Mouse (Mus musculus): ENCODE measurements around the gene Gm19935. TPM values are rescaled to one million over a fixed set of nuclear protein-coding genes. Genes with fewer than 3 reads are reported as not detected.

The Gm19935 gene
- polyA plus RNA-seq, 1 experiment, result not detected

GRCm38 (mm10) chr8:90844179-90844967 is 27.2 kb upstream of the Gm19935 start:
- Histone ChIP-seq H3K79me2 (ENCODE audit: control insufficient read depth, insufficient read depth) (no peaks in the 10 kb centered on the region), H3K27me3 (ENCODE audit: control insufficient read depth, insufficient read depth, insufficient read length) (no peaks in the 10 kb centered on the region), H3ac (ENCODE audit: control insufficient read depth, insufficient read length) (no peak overlapping the region), H3K36me3 (ENCODE audit: control insufficient read depth, insufficient read depth) (no peaks in the 10 kb centered on the region), H3K4me3 (no peak overlapping the region), H3K4me2 (ENCODE audit: low read depth) (no peak overlapping the region)
- TF ChIP-seq TCF3 (IDR thresholded peaks at IDR 0.05; ENCODE audit: insufficient read length, low read depth), result no peak
- TF ChIP-seq TCF12 (IDR thresholded peaks at IDR 0.05; ENCODE audit: insufficient read depth, poor library complexity, severe bottlenecking), result no peak
- TF ChIP-seq MYOG (IDR thresholded peaks at IDR 0.05; ENCODE audit: control insufficient read depth in 1 of 3, insufficient read depth in 1 of 3, insufficient read length in 2 of 3, low read depth in 2 of 3), result no peak

DNA sequence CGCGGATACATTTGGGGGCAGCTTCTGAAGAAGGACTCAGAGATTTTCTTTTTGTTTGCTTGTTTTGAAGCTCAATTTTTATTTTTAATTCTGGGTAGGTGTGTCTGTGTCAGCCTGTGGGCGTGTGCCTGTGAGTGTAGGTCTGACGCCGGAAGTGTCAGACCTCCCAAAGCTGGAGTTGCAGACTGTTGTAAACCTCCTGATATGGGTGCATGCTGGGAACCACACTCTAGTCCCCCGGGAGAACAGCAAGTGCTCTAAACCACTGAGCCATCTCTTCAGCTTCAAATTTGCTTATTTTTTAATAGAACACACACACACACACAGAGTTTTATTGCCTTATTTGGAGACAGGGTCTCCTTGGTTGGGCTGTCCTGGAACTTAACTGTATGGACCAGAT is 25.9 kb upstream of the Gm19935 start:
- Histone ChIP-seq H3K79me2 (ENCODE audit: control insufficient read depth, insufficient read depth) (no peaks in the 10 kb centered on the region), H3K4me3 (no peak overlapping the region), H3ac (ENCODE audit: control insufficient read depth, insufficient read length) (no peak overlapping the region), H3K36me3 (ENCODE audit: control insufficient read depth, insufficient read depth) (no peaks in the 10 kb centered on the region), H3K27me3 (ENCODE audit: control insufficient read depth, insufficient read depth, insufficient read length) (no peaks in the 10 kb centered on the region), H3K4me2 (ENCODE audit: low read depth) (no peak overlapping the region)
- TF ChIP-seq MYOD1 (IDR thresholded peaks at IDR 0.05; ENCODE audit: control insufficient read depth in 1 of 3, insufficient read length in 2 of 3, low read depth in 2 of 3) (no peak), TCF12 (IDR thresholded peaks at IDR 0.05; ENCODE audit: insufficient read depth, poor library complexity, severe bottlenecking) (no peak)

DNA sequence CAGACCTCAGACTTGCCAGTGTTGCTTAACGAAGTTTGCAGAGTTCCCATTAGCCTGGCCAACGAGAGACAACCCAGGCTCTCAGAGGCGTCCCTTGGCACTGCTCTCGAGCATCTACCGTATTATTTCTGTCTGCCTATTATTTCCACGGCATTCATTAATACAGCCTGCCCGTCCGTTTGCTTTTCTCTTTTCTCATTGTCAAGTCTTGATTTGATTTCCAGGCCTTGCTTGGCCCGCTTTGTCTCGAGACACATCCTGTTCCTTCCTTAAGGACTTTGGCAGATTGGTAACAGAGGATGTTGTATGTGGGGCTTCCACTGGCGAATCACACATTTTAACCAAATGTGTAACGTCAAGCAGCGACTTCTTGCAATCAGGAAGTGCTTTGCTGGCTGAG is 24.1 kb upstream of the Gm19935 start:
- Histone ChIP-seq H3K4me2 (ENCODE audit: low read depth) (no peak overlapping the region), H3K36me3 (ENCODE audit: control insufficient read depth, insufficient read depth) (no peaks in the 10 kb centered on the region), H3K79me2 (ENCODE audit: control insufficient read depth, insufficient read depth) (no peaks in the 10 kb centered on the region), H3K4me3 (no peak overlapping the region), H3K27me3 (ENCODE audit: control insufficient read depth, insufficient read depth, insufficient read length) (no peaks in the 10 kb centered on the region), H3ac (ENCODE audit: control insufficient read depth, insufficient read length) (no peak overlapping the region)
- TF ChIP-seq MYOD1 (IDR thresholded peaks at IDR 0.05; ENCODE audit: control insufficient read depth in 1 of 3, insufficient read length in 2 of 3, low read depth in 2 of 3) (no peak), TCF12 (IDR thresholded peaks at IDR 0.05; ENCODE audit: insufficient read depth, poor library complexity, severe bottlenecking) (no peak), MAX (IDR thresholded peaks at IDR 0.05; ENCODE audit: low read depth) (no peak), USF1 (IDR thresholded peaks at IDR 0.05; ENCODE audit: low read depth) (no peak), POLR2A (IDR thresholded peaks at IDR 0.05; ENCODE audit: insufficient read length, low read depth) (no peak), SRF (IDR thresholded peaks at IDR 0.05; ENCODE audit: control insufficient read depth, insufficient read length, low read depth) (no peak), E2F4 (IDR thresholded peaks at IDR 0.05; ENCODE audit: insufficient read depth) (no peak), MYOG (IDR thresholded peaks at IDR 0.05; ENCODE audit: control insufficient read depth in 1 of 3, insufficient read depth in 1 of 3, insufficient read length in 2 of 3, low read depth in 2 of 3) (no peak), REST (IDR thresholded peaks at IDR 0.05; ENCODE audit: insufficient read depth, insufficient read length) (no peak), POLR2AphosphoS2 (IDR thresholded peaks at IDR 0.05; ENCODE audit: insufficient read length, low read depth) (no peak), TCF3 (IDR thresholded peaks at IDR 0.05; ENCODE audit: insufficient read length, low read depth) (no peak), CEBPB (IDR thresholded peaks at IDR 0.05; ENCODE audit: insufficient read depth, poor library complexity, severe bottlenecking) (no peak)

DNA sequence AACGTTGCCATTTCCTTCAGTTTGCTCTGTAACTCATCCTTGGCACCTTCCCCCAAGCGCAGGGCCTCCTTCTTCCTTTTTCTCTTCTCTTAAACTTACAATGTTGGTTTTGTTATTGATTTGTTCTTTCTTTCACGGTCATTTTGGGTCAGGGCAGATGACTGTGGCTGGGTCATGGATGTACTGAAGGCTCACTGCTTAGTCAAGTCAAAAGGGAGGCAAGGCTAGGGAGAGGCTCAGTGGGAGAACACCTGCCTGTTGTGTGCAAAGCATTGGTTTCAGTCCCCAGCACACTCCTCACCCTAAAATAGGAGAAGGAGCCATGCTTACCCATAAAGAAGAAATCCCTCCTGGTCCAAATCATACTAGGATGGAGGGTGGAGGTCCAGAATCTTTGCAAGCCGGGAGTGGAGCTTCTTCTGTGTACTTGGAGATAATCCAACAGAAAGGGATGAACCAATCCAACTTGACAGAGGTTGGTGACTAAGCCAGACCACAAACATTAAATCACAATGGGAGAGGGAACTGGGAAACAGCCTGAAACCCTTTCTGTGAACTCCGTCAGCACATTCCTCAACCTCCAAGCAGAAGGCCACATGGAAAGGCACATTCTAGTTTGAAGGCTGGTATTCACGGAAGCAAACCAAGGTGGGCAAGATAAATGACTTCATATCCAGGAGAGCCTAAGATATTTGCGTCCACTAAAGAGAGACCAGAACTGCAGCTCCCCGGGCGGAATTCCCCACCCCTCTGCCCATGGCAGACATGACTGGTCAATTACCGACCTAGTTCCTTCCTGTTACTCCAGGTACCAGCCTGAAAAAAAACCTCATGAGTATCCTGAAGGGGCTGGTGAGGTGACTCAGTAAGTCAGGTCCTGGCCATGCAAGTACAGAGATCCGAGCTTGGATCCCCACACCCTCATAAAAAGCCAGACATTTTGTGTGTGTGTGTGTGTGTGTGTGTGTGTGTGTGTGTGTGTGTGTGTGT is 22.8 kb upstream of the Gm19935 start:
- TF ChIP-seq POLR2A (IDR thresholded peaks at IDR 0.05; ENCODE audit: insufficient read length, low read depth) (no peak), CEBPB (IDR thresholded peaks at IDR 0.05; ENCODE audit: insufficient read depth, poor library complexity, severe bottlenecking) (peak; percentile 25; the same call in 1 of the 2 replicates)
- H3K4me3 ChIP-seq, result peak overlapping the region; percentile 1

DNA sequence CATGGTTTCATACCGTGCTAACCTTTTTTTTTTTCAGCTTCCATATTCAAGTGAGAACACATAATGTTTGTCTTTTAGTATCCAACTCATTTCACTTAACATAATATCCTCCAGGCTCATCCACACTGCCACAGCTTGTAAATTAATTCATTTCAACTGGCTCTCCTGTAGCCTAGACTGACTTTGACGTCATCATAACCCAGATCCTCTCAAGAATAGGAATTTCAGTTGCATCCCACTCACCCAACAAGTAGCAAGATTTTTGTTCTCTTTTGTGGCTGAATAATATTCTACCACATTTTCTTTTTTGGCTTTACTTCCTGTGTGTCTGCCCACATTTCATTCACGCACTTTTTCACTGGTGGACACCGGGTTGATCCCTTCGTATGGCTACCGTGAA is 20.2 kb upstream of the Gm19935 start:
- Histone ChIP-seq H3K4me3 (no peak overlapping the region), H3K79me2 (ENCODE audit: control insufficient read depth, insufficient read depth) (no peaks in the 10 kb centered on the region), H3ac (ENCODE audit: control insufficient read depth, insufficient read length) (no peak overlapping the region), H3K27me3 (ENCODE audit: control insufficient read depth, insufficient read depth, insufficient read length) (no peaks in the 10 kb centered on the region), H3K4me2 (ENCODE audit: low read depth) (no peak overlapping the region), H3K36me3 (ENCODE audit: control insufficient read depth, insufficient read depth) (no peaks in the 10 kb centered on the region)
- TF ChIP-seq REST (IDR thresholded peaks at IDR 0.05; ENCODE audit: insufficient read depth, insufficient read length) (no peak), MYOG (IDR thresholded peaks at IDR 0.05; ENCODE audit: control insufficient read depth in 1 of 3, insufficient read depth in 1 of 3, insufficient read length in 2 of 3, low read depth in 2 of 3) (no peak), POLR2A (IDR thresholded peaks at IDR 0.05; ENCODE audit: insufficient read length, low read depth) (no peak), TCF12 (IDR thresholded peaks at IDR 0.05; ENCODE audit: insufficient read depth, poor library complexity, severe bottlenecking) (no peak), TCF3 (IDR thresholded peaks at IDR 0.05; ENCODE audit: insufficient read length, low read depth) (no peak), MAX (IDR thresholded peaks at IDR 0.05; ENCODE audit: low read depth) (no peak), E2F4 (IDR thresholded peaks at IDR 0.05; ENCODE audit: insufficient read depth) (no peak), MYOD1 (IDR thresholded peaks at IDR 0.05; ENCODE audit: control insufficient read depth in 1 of 3, insufficient read length in 2 of 3, low read depth in 2 of 3) (no peak), USF1 (IDR thresholded peaks at IDR 0.05; ENCODE audit: low read depth) (no peak), SRF (IDR thresholded peaks at IDR 0.05; ENCODE audit: control insufficient read depth, insufficient read length, low read depth) (no peak)

More for the DNA sequence above, 22.8 kb upstream of the Gm19935 start:
- H3K36me3 ChIP-seq (ENCODE audit: control insufficient read depth, insufficient read depth), result no peaks in the 10 kb centered on the region
- H3ac ChIP-seq (ENCODE audit: control insufficient read depth, insufficient read length), result no peak overlapping the region
- H3K79me2 ChIP-seq (ENCODE audit: control insufficient read depth, insufficient read depth), result no peaks in the 10 kb centered on the region
- peak overlapping the region; percentile 75 for H3K4me2 ChIP-seq (ENCODE audit: low read depth)
- no peaks in the 10 kb centered on the region for H3K27me3 ChIP-seq (ENCODE audit: control insufficient read depth, insufficient read depth, insufficient read length)

Measured in myocyte (in vitro differentiated cells).